Mouse (Mus musculus) liver (tissue): ENCODE data around the gene Zfp276.
"Not testable (repeated sequence)": the region's sequence is repeated elsewhere in the genome, so short reads cannot be mapped to it uniquely, and the experiment has no call there.

Source experiments
- DNase-seq: peaks from one replicate; pipeline ENCODE4 v3.0.0-alpha.2; 2020; ENCODE audit warnings: mixed read lengths

Zfp276 gene

DNA sequence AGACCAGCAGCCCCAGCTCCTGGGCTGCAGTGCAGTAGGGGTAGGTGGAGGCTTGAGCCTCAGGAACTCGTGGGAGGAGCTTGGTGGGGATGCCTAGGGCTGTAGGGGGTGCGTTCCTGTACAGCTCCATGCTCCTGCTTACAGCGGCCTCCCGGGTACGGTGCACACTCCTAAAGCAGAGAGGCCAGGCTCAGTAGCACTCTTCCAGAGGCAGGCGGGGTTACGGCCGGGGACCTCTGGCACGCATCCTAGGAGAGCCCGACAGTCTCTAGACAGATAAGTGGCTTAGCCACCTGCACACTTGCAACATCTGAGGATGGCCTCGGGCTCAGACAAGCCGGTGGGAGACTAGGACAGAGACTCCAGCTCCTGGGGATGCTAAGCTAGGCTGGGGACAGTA lies 8.5 kb upstream of the Zfp276 start:
- no peak for DNase-seq

DNA sequence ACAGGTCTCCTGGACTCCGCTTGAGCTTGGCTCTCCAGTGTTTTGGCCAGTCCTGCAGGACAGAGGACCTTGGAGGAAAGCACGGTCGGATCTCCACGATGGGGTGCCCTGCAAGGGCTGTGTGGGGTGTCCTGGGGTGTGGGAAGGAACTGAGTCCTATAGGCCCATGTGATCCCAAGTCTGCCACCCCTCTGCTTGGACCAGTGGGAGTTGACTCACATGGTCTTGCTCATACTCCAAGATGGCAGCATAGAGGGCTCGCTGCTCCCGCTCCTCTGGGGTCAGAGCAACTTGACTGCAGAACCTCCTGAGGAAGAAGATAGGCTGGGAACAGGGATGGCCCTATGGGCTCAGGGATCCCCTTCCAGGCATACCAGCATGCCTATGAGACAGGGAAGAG lies 6.2 kb upstream of the Zfp276 start:
- DNase-seq = no peak

DNA sequence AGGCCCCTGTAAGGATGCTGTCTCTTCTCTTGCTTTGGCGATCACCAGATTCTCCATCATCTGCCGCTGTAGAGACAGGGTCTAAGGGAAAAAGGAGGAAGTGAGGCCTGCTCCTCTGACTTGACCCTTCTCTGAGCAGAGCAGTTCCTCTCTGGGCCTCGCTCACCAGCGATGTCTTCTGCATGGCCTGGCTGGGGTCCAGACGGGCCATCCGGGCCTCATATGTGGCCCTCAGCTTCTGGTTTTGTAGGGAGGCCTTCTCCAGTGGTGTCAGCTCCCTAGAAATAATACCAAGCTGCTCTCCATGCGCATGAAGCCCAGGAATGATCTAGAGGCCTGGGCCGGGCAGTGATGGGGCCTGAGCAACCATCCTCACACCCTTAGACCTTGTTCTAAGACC lies 5.4 kb upstream of the Zfp276 start:
- DNase-seq = no peak

DNA sequence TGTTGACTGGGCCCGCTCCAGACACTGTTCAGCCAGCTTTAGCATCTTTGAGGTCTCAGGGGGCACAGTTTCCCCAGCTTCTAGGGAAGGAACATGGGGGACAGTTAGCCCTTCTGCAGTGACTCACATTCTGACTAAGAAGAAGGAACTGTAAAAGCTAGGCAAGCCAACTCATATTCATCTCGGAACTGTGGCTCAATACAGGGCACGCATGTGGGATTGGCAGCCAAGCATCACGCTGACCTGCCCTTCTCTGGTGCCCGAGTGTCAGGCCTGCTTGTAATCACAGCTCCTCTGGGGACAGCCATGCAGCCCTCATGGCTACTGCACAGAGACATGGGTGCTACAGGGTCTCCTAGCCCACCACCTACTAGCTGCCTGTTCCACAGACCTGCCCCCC lies 3.1 kb upstream of the Zfp276 start:
- no peak for DNase-seq

DNA sequence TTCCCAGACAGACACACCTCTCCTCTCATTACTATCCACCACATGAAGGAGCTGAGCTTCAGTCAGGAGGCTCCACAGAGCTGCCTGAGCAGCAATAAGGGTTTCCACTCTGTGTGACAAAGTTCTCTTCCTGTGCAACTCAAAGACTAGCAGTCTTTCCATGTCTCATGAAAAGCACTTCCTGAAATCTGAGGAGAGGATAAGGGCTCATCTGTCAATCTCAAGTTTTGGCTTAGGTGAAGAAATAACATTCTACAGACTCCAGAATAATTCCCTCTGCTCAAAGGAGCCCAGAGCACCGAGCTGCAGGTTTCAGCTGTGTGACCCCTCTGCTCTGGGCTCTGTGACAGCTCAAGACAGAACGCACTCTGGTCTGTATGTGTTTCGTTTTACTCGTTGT lies 1.1 kb upstream of the Zfp276 start:
- no peak for DNase-seq

DNA sequence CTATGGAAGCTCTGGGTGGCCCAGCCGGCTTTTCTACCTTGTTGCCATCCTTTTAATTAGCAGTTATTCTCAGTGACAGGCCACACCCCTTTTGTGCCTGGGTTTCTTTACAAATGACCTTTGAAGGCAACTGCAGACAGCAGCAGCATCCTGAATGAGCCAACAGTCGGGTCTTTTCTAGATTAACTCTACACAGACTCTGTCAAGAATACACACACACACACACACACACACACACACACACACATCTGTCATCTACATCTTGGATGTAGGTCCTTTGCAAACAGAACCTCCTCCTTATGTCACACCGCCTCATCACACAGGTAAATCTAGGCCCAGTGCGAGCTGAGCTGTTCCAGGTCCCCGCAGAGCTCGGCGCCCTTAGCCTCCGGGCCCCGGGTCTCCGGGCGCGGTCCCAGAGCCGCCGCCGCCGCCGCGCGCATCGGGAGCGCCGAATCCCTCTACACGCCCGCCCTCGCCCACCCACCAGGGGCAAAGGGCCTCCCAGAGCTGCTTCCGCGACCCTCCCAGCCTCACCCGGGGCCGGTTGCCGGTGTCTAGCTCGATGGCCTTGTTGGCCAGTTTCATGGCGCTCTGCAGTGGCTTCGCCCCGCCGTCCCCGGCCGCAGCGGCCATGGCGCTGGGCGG lies 420 bp upstream of the Zfp276 start:
- no peak for DNase-seq

DNA sequence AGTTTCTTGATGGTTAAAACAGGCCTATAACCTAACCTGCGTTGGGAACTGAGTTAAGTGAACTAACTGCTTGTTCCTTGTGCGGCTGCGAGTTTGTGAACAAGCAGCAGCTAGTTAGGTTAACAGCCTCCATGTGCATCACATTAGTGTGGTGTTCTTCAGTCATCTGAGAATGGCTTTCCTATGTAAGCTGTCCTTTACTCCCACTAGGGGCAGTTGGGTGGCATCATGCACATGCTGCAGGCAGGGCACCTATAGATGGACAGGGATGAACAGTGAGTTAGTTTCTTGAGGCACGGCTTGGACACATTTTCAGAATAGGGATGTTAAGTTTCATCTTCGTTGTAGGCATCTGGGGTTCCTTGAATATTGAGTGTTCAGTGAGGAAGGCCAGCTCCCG lies 1.2 kb downstream of the Zfp276 start:
- DNase-seq = no peak

DNA sequence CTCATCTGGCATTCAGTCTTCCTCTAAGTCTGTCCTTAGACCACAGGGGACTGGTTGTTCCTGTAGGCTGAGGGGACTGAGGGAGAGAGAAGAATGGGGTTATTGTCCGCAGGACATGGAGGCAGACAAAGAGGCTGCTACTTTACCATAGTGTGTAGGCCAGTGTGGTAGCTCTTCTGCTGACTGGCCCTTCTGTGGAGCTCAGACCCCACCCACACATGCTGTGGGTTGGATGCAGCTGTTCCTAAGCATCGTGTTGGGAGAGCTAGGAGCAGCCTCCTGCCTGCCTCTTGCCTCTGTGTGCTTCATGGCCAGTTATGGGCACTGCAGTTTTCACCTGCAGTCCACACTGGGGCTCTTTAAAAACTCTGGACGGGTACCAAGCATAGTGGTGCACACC lies 3.1 kb downstream of the Zfp276 start:
- no peak for DNase-seq

DNA sequence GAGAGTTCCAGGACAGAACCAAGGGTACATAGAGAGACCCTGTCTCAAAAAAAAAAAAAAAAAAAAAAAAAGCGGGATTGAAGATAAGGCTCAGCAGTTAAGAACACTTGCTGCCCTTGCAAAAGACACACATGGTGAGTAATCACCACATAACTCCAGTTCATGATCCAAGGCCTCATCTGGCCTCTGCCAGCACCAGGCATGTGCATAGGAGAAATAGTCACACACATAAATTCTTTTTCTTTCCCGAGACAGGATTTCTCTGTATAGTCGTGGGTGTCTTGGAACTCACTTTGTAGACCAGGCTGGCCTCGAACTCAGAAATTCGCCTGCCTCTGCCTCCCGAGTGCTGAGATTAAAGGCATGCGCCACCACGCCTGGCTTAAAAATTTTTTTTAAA lies 3.6 kb downstream of the Zfp276 start:
- not testable (repeated sequence) for DNase-seq

DNA sequence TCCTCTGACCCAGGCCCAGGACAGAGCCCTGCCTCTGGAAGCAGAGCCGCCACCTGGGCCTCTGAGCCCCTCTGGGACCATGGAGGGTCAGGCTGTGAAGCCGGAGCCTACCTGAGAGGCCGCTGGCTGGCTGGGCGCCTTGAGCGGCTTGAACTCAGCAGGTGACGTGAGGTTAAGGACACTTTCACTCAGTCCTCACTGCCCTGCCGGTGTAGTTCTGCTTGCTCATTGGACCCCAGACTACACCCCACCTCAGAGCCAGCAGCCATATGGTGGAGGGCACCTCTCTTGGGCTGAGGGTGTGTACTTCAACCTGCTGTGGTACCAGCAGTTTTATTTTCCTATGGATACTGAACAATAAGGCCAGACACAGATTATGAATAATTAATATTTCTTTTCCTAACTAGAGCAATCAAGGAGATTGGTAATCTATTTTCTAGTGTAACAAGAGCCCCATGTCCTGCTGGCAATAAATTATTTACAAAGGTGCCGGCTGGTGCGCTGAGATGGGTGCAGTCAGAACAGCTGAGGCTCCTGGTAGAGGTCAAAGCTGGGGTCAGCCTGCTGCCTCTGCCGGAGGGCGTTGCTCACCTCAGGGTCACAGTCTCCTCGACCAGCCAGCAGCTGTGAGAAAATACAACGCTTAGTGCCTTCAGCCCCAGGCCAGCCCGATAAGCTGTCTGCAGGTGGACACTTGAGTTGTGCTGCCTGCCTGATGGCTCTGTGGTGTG lies 14.1 kb downstream of the Zfp276 start:
- no peak for DNase-seq

DNA sequence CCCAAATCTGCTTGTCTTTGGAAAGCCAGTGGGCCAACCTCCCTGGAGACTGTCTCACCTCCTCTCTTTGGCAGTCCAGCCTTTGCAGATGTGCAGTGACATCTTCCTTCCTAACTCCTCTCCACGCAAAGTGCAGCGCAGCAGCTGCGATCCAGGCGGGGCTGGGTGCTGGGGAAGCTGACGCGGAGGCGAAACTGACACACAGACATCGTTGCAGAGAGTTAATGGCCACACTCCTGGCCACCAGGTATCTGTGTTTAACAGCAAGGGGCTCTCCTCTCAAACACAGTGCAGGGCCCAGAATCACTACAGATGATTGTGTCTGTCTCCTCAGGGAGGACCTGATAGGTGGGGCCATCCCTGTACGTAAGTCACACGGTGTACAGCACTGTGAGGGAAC lies 17.2 kb downstream of the Zfp276 start:
- DNase-seq = no peak

DNA sequence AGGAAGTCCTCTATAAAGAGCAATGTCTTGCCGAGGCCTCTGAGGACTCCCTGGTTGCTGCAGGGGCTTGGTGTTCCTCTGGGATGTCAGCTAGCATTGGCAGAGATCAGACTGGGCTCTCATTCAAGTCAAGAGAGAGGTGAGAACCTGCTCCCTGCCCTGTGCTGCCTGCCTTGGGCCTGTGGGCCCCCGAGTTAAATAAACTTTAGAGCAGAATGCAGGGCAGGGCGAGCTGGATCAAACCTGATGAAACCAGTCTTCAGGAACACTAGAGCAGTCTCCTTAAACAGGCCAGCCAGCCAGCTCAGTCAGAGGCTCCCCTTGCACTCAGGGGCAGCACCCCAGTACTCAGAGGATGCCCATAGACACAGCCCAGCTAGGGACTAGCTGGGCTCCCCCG lies 17.9 kb downstream of the Zfp276 start:
- no peak for DNase-seq

DNA sequence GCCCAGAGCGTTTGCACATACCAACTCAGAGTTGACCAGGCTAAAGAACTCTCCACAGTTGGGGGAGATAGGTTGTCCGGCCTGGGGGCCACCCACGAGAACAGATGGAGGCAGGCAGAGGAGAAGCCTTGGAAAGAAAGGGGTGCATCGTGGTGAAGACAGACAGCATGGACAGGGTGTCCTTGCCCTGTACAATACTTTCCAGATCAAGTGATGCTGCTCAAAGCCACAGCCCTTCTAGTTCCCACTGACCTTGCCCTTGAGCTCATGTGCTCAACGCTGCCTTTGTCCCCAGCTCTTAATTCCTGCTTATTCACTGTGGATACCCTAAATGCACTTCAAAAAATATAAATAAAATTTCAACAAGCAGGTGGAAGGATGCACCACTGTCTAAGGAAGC lies 20.5 kb downstream of the Zfp276 start:
- DNase-seq = no peak

DNA sequence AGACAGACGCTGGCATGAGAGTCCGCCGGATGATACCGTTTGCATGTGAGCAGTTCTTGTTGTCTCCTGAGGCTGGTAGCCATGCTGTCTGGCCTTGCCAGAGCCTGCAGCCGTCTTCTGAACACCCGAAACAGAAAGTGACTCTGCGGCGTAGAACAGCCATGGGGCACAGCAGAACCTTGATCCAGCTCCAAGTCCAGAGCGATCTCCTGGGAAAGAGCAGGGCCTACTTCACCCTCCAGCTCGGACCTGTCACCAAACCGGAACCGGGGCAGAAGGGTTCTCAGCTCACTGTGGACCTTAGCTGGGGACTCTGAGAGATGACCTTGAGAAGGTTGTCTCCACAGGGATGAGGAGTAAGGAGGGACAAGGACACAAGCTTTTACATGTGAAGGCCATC lies 21.1 kb downstream of the Zfp276 start:
- no peak for DNase-seq

DNA sequence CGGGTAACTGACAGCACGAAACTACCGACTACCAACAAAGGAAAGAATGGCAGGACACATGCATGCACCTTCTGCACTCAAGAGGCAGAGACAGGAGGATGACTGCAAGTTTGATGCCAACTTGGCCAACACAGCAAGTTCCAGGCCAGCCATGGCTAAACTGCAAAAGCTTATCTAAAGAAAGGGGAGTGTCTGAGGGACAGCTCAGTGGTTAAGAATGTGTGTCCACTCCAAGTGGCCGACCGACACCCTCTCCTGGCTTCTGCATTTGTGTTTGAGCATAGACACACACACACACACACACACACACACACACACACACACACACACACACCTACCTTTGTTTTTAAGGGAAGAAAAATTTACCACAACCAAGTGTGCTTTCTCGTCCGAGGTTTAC lies 24.4 kb downstream of the Zfp276 start:
- no peak for DNase-seq

DNA sequence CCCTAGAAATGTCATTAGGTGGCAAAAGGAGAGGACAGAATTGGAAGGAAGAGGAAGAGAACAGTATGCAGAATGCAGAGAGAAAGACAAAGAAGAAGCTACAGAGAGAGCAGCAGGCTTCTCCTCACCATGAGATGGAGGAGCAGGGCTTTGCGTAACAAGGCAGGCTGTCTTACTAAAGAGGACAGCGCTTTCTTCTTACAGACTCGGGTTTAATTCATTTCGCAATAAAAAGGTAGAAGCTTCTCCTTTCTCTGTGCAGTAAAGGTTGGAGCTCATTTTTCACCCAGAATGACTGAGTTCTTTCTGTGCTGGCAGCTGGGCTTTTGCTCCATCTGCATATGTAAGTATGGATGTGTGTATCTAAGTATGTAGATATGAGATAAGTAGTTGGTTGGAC lies 25.8 kb downstream of the Zfp276 start:
- no peak for DNase-seq

DNA sequence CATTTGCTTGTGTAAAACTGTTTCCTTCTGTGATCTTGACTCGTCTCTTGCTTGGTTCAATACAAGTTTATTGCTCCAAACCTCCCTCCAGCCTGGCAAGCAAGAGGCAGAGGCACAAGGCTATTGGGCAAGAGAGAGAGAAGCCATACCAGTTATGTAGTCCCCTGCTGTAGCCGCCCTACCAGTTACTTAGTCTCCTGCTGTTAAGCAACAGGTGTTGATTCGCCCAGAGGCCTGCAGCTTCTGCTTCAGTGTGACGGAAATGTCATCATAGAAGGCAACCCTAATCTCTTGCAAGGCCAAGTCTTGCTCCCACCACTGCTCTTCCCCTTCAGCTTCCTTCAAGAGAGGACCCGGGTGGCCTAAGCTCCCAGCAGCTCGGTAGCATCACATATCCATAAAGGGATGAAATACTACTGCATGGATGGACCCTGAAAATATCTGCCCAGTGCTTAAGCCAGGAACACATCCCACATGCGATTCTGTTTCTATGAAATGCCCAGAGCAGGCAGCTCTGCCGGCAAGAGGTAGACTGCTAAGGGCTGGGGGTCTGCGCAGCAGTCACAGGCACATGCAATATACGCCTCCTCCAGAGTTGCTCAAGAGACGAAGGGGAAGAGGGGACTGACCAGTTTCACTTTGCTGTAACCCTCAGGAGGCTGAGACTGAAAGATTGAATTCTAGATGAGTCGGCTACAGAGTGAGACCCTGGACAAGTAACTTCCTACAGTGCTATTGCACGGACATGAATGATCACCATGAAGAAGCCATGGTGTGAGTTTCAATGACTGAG lies 26.5 kb downstream of the Zfp276 start:
- no peak for DNase-seq

DNA sequence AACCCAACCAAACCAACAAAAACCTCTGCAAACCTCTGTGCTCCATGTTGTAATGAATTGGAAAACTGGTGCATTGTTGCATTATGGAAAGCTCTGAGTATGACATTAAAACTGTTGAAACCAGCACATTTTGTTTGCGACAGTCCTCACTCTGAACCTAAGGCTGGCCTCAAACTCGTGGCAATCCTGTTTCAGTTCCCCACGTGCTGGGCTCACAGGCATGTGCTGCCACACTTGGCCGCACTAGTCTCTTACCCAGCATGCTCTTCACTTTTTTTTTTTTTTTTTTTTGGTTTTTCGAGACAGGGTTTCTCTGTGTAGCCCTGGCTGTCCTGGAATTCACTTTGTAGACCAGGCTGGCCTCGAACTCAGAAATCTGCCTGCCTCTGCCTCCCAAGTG lies 29.0 kb downstream of the Zfp276 start:
- not testable (repeated sequence) for DNase-seq

DNA sequence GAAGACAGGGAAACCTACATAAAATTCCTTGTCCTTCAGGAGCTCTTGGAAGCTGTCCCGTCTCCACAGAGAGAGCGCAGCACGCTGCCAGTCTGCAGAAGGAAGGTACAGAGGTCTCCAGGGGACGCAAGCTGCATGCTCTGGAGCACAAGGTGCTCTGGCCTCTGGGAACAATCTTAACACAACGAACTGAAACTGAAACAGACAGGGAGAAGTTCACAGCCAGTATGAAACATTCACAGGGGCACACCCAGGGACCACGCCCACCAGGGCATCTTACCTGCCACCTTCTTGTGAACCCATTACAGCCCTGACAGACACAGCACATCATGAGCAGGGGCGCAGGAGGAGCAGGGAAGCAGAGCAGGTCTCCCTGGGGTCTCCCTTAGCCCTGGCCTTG lies 30.0 kb downstream of the Zfp276 start:
- no peak for DNase-seq

DNA sequence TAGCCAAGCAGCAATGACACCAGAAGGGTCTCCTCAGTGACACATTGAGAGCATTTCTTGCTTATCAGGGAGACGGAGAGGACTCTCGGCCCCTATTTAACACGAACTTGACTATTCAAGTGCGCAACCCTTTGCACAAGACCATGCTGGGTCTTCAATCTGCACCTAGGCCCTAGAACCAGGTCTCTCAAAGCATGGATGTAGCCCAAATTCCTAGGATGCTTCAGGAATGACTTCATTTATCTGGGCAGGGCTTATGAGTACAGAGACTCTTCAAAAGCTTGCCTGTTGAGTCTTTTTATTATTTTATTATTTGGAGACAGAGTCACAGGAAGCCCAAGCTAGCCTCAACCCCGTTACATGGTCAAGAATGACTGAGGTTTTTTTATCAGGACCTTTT lies 30.5 kb downstream of the Zfp276 start:
- no peak for DNase-seq

DNA sequence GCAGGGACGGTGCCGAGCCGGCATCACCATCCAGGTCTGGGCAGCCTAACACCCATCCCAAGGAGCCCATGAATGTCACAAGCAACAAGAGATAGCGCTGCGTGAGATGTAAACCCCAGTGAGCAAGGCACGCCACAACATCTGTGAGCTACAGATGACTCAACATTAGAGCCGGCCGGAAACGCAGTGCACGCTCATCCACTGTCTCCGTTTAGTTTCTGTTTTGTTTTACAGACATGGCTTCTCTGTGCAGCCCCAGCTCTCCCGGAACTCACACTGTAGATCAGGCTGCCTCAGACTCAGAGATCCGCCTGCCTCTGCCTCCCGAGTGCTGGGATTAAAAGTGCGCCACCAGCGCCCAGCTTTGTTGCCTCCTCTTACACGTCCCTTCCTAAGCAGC lies 33.4 kb downstream of the Zfp276 start:
- no peak for DNase-seq

DNA sequence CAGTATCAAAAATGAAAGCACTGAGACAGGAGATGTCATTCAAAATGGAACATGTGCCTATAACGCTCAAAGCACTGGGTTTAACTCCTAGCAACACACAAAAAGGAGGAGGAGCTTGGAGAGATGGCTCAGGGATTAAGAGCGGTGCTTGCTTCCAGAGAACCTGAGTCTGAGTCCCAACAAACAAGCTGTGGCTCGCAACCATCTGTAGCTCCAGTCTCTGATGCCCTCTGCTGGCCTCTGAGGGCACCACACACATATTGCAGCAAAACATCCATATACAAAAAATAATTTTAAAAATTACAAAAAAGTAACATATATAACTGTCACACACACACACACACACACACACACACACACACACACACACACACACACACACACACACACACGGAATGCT lies 36.2 kb downstream of the Zfp276 start:
- peak; percentile 30 for DNase-seq

DNA sequence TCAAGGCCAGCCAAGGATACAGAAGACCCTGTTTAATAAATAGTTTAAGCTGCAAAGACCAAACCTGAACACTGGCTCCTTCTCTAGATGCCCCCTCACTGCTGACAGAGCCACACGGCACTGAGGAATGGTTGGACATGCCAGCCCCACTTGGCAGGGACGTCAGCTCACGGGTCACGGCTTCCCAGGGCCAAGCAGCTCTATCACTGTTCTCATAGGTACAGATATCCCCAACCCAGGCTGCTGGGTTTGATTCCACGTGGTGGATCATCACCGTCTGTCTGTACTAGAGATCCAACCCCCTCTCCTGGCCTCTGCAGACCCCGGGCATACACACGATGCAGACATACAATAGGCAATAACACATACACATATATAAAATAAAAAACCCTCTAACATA lies 36.7 kb downstream of the Zfp276 start:
- no peak for DNase-seq

DNA sequence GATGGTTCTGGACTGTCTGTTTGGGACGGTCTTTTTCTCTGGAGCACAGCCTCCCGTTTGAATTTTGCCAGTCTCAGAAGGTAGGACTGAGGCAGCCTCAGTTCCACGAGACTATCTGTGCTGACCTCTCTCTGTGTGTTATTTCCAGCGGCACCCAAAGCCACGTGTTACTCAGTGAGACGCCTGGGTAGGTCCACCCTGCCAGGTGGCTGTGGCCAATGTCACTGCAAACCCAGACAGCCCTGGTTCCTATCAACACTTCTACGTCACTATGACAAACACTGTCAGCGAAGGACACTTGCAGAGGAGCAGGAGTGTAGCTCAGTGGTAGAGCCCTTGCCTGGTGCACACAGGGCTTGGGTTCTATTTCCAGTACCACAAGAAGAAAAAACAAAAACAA lies 37.7 kb downstream of the Zfp276 start:
- DNase-seq = no peak
